Mouse (Mus musculus) bone marrow, adult 2 months (tissue): ENCODE measurements around the gene Sipa1l1. TPM values are rescaled to one million over a fixed set of nuclear protein-coding genes. Genes with fewer than 3 reads are reported as not detected.

Experiments used
- H3K27ac ChIP-seq: fragments of 200-500 bp; 2 replicates; pipeline ENCODE4 v1.5.1; 2012; ENCODE audit warnings: low read depth, mild to moderate bottlenecking, control low read depth, inconsistent platforms, low read length; ENCODE audit not compliant: control insufficient read depth, poor library complexity, insufficient read depth
- H3K4me1 ChIP-seq: fragments of 200-500 bp; 2 replicates; pipeline ENCODE4 v1.6.1; 2011; ENCODE audit warnings: low read length; ENCODE audit not compliant: control insufficient read depth, insufficient read depth
- H3K4me3 ChIP-seq: fragments of 200-500 bp; replicated peaks from 2 replicates; pipeline ENCODE3; 2011; ENCODE audit warnings: mild to moderate bottlenecking, low read depth, low read length, control low read depth; ENCODE audit not compliant: control insufficient read depth
- CTCF ChIP-seq: fragments of 200-500 bp; IDR thresholded peaks from 2 replicates; pipeline ENCODE4 v1.5.1; 2011; ENCODE audit warnings: low read length, control low read depth; ENCODE audit not compliant: control insufficient read depth, insufficient read depth
- POLR2A ChIP-seq: fragments of 200-500 bp; IDR thresholded peaks from 2 replicates; pipeline ENCODE4 v1.6.1; 2011; ENCODE audit warnings: low read depth, mild to moderate bottlenecking, control low read depth, low read length, borderline replicate concordance; ENCODE audit not compliant: control insufficient read depth
- WGBS: fragments of 180-500 bp; shearing (Covaris S2); methylation state at CpG from one replicate; pipeline ENCODE4 v1.1.7; 2018; 5-methylcytosine and 5-hydroxymethylcytosine counted together
- polyA plus RNA-seq: library from polyadenylated mRNA; stranded (reverse); fragments of >200 nt; gene quantifications from 2 replicates; pipeline ENCODE4 v1.2.4, GENCODE M21; 2011; ENCODE audit warnings: low replicate concordance; ENCODE audit not compliant: missing spikeins, insufficient read depth, insufficient read length

Gene Sipa1l1
- polyA plus RNA-seq, 1 experiment, result 13.5 TPM

DNA sequence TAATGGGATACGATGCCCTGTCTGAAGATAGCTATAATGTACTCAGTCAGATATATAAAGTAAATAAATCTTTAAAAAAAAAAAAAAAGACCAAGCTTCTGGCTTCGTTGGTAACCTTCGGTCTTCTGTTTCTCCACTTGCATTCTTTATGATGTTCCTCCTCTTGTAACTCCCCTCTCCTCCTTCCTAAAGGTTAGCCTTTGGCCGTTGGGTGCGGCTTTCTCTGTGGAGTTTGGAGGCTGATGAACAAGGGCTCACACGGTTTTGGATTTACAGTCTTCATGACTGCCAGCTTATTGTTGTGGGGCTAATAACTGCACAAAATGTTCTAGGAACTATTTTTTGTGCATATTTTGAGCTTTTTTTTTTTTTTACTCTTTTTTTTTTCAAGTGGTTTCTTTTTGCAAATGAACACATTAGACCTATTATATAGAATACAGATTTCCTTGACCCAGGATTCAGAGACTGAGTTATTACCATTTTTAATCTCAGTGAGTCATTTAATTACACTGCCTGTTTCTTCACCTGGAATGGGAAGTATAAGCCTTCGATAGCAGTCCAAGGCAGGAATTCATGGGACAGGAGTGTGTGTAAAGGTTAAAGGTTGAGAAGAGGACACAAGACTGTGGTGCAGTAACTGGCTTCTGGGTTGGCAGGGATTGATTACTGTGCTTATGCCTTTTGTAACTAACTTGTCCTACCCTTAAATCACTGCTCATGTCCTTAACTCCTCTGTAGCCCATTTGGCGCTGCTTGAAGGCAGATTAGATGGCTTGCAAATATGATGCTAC, 37.9 kb downstream of the Sipa1l1 start:
- no peak overlapping the region for H3K4me3 ChIP-seq
- TF ChIP-seq POLR2A (no peak), CTCF (no peak)
- H3K27ac ChIP-seq, result no peak overlapping the region
- WGBS, result 84% methylated on average over 8 of the region's 8 CpGs
- peaks cover 3% of the 10 kb centered on the region; the same call in 1 of the 2 replicates for H3K4me1 ChIP-seq

DNA sequence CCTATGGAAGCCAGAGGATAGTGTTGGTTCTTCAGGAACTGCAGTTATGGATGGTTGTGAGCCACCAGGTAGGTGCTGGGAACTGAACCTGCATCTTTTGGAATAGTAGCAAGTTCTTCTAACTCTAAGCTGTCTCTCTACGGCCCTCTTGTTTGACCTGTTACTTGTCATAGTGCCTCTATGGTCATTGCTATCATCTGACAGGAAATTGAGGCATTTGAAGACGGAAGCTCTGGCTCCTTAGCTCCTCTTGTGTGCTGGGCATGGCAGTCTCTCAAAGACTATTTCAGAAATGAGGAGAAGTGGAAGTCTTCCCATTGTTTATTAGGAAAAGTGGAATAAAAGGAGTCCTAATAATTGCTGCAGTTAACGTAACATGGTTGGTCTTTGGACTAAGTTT, 38.9 kb downstream of the Sipa1l1 start:
- H3K27ac ChIP-seq, result no peak overlapping the region; the same call in 1 of the 2 replicates
- TF ChIP-seq CTCF (no peak), POLR2A (no peak)
- H3K4me1 ChIP-seq, result peaks cover 3% of the 10 kb centered on the region; the same call in 1 of the 2 replicates
- no peak overlapping the region for H3K4me3 ChIP-seq
- WGBS, result 42% methylated on average over 3 of the region's 3 CpGs

DNA sequence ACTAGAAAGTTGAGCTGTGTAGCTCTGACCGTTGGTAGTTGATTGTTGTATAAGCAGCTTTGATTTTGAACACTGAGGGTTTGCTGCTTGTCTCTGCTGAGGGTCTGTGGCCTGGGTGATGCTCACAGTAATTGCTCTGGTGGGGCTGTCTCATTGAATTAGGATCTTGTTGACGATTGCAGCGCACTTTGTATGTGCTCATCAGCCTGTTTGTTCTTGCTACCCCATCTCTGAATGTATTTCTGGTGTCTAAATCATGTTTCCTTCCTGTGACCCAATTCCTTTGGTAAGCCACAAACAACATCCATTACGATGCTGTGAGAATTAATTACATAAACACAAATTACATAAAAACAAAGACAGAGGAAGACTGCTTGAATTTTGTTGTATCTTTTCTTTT, 39.5 kb downstream of the Sipa1l1 start:
- Histone ChIP-seq H3K4me1 (peaks cover 3% of the 10 kb centered on the region; the same call in 1 of the 2 replicates), H3K27ac (no peak overlapping the region), H3K4me3 (no peak overlapping the region)
- no peak for TF ChIP-seq POLR2A
- no peak for TF ChIP-seq CTCF
- 39% methylated on average over 4 of the region's 4 CpGs for WGBS

DNA sequence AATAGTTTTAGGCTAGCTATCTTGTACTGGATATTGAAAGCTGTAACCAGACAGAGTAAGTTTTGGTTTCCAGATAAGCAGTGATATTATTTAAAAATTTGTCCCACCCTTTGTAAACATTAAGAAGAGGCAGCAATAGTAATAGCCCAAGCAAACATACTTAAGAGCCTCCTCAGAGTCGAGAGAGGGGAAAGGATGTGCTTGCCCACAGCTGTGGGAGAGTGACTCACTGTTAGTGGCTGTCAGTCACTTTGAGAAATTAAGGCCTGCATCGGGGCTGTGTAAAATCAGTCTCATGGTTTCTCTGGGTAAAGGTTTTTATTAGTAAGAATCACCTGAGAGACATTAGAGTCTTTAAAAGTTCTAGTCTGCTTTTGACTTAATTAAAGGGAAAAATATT, 40.6 kb downstream of the Sipa1l1 start:
- H3K4me1 ChIP-seq, result peaks cover 3% of the 10 kb centered on the region; the same call in 1 of the 2 replicates
- no peak overlapping the region for H3K27ac ChIP-seq
- 9% methylated on average over 2 of the region's 2 CpGs for WGBS
- TF ChIP-seq CTCF (no peak), POLR2A (no peak)
- no peak overlapping the region for H3K4me3 ChIP-seq

DNA sequence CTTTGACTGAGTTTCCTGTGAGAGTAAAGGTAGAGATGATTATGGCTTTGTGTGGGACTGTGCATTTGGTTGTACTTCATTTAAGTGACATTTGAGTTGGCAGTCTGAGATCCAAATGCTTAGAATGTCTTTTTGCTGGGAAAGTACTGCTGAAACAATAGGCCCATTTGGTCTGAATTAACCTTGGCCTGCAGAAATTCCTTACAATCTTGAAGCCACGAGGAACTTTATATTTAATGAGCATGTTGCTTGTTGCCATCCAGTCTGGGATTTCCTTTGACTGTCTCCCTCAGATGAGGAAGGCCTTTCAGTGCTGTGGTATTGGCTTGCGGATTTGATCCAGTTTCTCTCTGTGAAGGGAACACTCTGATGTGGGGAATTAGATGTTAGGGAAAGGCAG, 43.9 kb downstream of the Sipa1l1 start:
- TF ChIP-seq POLR2A (no peak), CTCF (no peak)
- no peak overlapping the region for H3K27ac ChIP-seq
- no peak overlapping the region for H3K4me3 ChIP-seq
- H3K4me1 ChIP-seq, result peaks cover 2% of the 10 kb centered on the region; the same call in 1 of the 2 replicates
- 88% methylated on average over 2 of the region's 2 CpGs for WGBS

DNA sequence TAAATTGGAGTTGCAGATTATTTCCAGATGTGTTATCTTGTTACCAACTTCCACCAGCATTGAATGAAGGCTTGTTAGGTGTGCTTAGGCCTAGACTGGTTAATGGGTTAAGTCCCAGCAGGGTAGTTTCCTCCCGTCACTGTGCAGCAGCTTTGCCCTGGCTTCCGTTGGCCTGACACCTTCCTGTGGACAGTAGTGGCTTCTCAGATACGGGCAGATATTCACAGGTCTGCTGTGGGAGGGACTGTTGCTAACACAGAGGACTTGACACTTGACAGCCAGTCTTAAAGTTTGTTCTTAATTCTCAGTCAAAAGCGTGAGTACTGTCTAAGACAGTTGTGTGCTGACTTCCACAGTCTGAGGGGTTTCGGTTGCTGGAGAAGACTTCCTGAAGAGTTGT, 45.8 kb downstream of the Sipa1l1 start:
- no peak overlapping the region for H3K4me3 ChIP-seq
- no peaks in the 10 kb centered on the region; the same call in 1 of the 2 replicates for H3K4me1 ChIP-seq
- H3K27ac ChIP-seq, result no peak overlapping the region
- no peak for TF ChIP-seq POLR2A
- TF ChIP-seq CTCF, result no peak
- 66% methylated on average over 5 of the region's 5 CpGs for WGBS

DNA sequence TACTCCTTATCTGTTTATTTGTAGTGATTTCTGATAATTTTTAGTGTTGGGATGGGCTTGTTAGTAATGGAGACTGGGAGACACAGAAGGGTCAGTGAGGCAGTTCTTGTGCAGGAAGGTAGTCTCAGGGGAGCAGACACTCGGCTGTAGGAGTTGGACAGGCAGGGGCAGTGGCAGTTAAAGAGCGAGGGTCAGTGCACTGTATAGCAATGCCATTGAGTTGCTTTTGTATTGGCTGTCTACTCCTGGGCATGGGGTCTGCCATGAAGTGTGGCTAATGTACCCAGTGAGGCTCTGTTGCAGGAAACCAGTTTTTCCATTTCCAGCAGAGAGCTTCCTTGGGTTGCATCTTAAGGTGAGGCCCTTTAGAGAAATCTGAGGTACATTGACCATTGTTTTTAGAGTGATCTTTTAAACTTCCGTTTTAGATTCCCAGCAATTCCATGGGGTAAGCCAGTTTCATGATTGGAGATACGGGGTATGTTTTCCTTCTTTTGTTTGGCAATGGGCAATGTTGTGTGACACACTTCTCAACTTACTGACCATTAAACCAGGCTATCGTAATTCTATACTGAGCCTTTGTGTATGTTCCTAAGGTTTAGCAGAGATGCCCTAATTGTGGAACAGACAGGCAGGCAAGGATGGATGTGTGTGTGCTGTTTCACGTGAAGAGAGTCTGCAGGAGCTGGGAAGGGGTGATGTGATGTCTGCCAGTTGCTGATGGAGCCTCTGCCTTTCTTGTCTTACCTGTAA, 47.9 kb downstream of the Sipa1l1 start:
- 80% methylated on average over 6 of the region's 6 CpGs for WGBS
- no peak overlapping the region for H3K4me3 ChIP-seq
- no peaks in the 10 kb centered on the region; the same call in 1 of the 2 replicates for H3K4me1 ChIP-seq
- no peak overlapping the region for H3K27ac ChIP-seq
- no peak for TF ChIP-seq CTCF

DNA sequence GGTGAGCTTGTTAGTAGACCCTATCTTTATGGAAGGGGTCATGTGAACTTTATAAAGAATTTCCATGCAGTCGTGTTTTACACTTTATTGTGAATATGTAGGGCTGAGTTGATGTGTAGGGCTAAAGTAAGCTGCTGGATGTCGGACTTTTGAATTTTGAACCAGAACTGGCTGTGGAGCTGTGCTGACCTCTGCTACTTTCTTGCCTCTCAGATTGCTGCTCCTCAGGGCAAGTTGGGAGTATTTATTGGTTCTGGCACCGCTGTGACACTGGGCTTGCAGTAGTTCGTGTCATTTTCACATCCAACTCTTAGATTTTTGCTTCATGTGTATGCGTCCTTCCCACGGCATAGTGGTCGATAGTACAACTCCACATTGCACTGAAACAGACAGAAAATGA, 49.1 kb downstream of the Sipa1l1 start:
- Histone ChIP-seq H3K27ac (no peak overlapping the region), H3K4me3 (no peak overlapping the region), H3K4me1 (peaks cover 3% of the 10 kb centered on the region; the same call in 1 of the 2 replicates)
- TF ChIP-seq POLR2A, result no peak
- no peak for TF ChIP-seq CTCF
- 89% methylated on average over 7 of the region's 7 CpGs for WGBS
